Mouse (Mus musculus): Measurements from ENCODE around the gene Grm7.
A peak's percentile ranks its signal among the peaks of the same experiment; 100 is the strongest.

Gene Grm7

GRCm38 (mm10) chr6:110645411-110646361 is at the start of gene Grm7:
Gene Grm7 (plus strand): TSS chr6:110645581.
- peak; percentile 3 for DNase-seq (ENCODE audit: low spot score)

- DNase-seq (ENCODE audit: low spot score), result no peak
Observed at GRCm38 (mm10) chr6:110645041-110645410, 355 bp upstream of the Grm7 start.

GRCm38 (mm10) chr6:110646901-110647300 is 1.5 kb downstream of the Grm7 start:
- no peak for DNase-seq (ENCODE audit: low spot score)

- DNase-seq (ENCODE audit: low spot score), result no peak
Observed at GRCm38 (mm10) chr6:110649227-110649626, 3.8 kb downstream of the Grm7 start.

GRCm38 (mm10) chr6:110653361-110654001 is 8.1 kb downstream of the Grm7 start:
- no peak for DNase-seq (ENCODE audit: low spot score)

- no peak for DNase-seq (ENCODE audit: low spot score)
Observed at GRCm38 (mm10) chr6:110664436-110664835, 19.1 kb downstream of the Grm7 start.

GRCm38 (mm10) chr6:110668447-110668846 is 23.1 kb downstream of the Grm7 start:
- DNase-seq (ENCODE audit: low spot score), result no peak

- DNase-seq (ENCODE audit: low spot score), result no peak
Observed at GRCm38 (mm10) chr6:110690954-110691353, 45.6 kb downstream of the Grm7 start.

GRCm38 (mm10) chr6:110709763-110710162 is 64.4 kb downstream of the Grm7 start:
- no peak for DNase-seq (ENCODE audit: low spot score)

- no peak for DNase-seq (ENCODE audit: low spot score)
Observed at GRCm38 (mm10) chr6:110714943-110715342, 69.6 kb downstream of the Grm7 start.

GRCm38 (mm10) chr6:110723371-110723770 is 78.0 kb downstream of the Grm7 start:
- DNase-seq (ENCODE audit: low spot score), result no peak

GRCm38 (mm10) chr6:110733914-110734313 is 88.5 kb downstream of the Grm7 start:
- DNase-seq (ENCODE audit: low spot score), result no peak

GRCm38 (mm10) chr6:110743981-110744670 is 98.7 kb downstream of the Grm7 start:
- DNase-seq (ENCODE audit: low spot score), result no peak

GRCm38 (mm10) chr6:110755921-110756320 is 110.5 kb downstream of the Grm7 start:
- DNase-seq (ENCODE audit: low spot score), result no peak

GRCm38 (mm10) chr6:110769588-110769987 is 124.2 kb downstream of the Grm7 start:
- DNase-seq (ENCODE audit: low spot score), result no peak

- DNase-seq (ENCODE audit: low spot score), result no peak
Observed at GRCm38 (mm10) chr6:110772652-110773051, 127.3 kb downstream of the Grm7 start.

- DNase-seq (ENCODE audit: low spot score), result no peak
Observed at GRCm38 (mm10) chr6:110776046-110776445, 130.7 kb downstream of the Grm7 start.

GRCm38 (mm10) chr6:110785497-110785928 is 140.1 kb downstream of the Grm7 start:
- no peak for DNase-seq (ENCODE audit: low spot score)

- no peak for DNase-seq (ENCODE audit: low spot score)
Observed at GRCm38 (mm10) chr6:110792696-110793095, 147.3 kb downstream of the Grm7 start.

GRCm38 (mm10) chr6:110807481-110807880 is 162.1 kb downstream of the Grm7 start:
- DNase-seq (ENCODE audit: low spot score), result no peak

GRCm38 (mm10) chr6:110812214-110812613 is 166.8 kb downstream of the Grm7 start:
- DNase-seq (ENCODE audit: low spot score), result no peak

- no peak for DNase-seq (ENCODE audit: low spot score)
Observed at GRCm38 (mm10) chr6:110818236-110818635, 172.9 kb downstream of the Grm7 start.

- DNase-seq (ENCODE audit: low spot score), result no peak
Observed at GRCm38 (mm10) chr6:110868311-110868710, 222.9 kb downstream of the Grm7 start.
